Mouse (Mus musculus) MEL (cell line): ENCODE data around the gene Tfec. TPM values are rescaled to one million over a fixed set of nuclear protein-coding genes. Genes with fewer than 3 reads are reported as not detected.

Experiments used
- DNase-seq: peaks from one replicate; pipeline ENCODE4 v3.0.0; 2011; ENCODE audit warnings: low read depth, low spot score
- H3K27ac ChIP-seq: 2 replicates; pipeline ENCODE4 v1.5.1; 2012; ENCODE audit warnings: low read depth, mild to moderate bottlenecking, control low read depth, low read length, moderate library complexity; ENCODE audit not compliant: control insufficient read depth
- H3K27me3 ChIP-seq, 2 experiments: fragments of 150-350 bp in 1 of 2; sonication (generic) in 1 of 2; 2 replicates each; pipeline ENCODE4 v1.6.1; 2012; ENCODE audit warnings: low read length in 2 of 2, mild to moderate bottlenecking in 2 of 2, improper control_type of control experiment in 1 of 2, moderate library complexity in 1 of 2; ENCODE audit not compliant: insufficient read depth in 2 of 2, control insufficient read depth in 1 of 2
- H3K36me3 ChIP-seq, 2 experiments: 2 replicates each; pipeline ENCODE4 v1.6.1; 2012 to 2014; ENCODE audit warnings: low read length in 2 of 2, improper control_type of control experiment in 1 of 2, inconsistent platforms in 1 of 2, mild to moderate bottlenecking in 1 of 2; ENCODE audit not compliant: insufficient read depth in 2 of 2, control insufficient read depth in 1 of 2
- H3K4me1 ChIP-seq, 2 experiments: fragments of 150-350 bp in 1 of 2; sonication (generic) in 1 of 2; 2 replicates each; pipeline ENCODE4 v1.6.1; 2012; ENCODE audit warnings: low read length in 2 of 2, improper control_type of control experiment in 1 of 2, mild to moderate bottlenecking in 1 of 2; ENCODE audit not compliant: insufficient read depth in 2 of 2, control insufficient read depth in 1 of 2
- H3K4me3 ChIP-seq, 2 experiments: fragments of 150-350 bp in 1 of 2; sonication (generic) in 1 of 2; 2 replicates each; pipeline ENCODE4 v1.5.1; 2012; ENCODE audit warnings: low read depth in 2 of 2, low read length in 2 of 2, mild to moderate bottlenecking in 2 of 2, moderate library complexity in 2 of 2, control low read depth in 1 of 2, improper control_type of control experiment in 1 of 2; ENCODE audit not compliant: control insufficient read depth in 1 of 2, insufficient read depth in 1 of 2
- H3K79me2 ChIP-seq: 2 replicates; pipeline ENCODE4 v1.6.1; 2012; ENCODE audit warnings: mild to moderate bottlenecking, low read length, moderate library complexity; ENCODE audit not compliant: control insufficient read depth, poor library complexity, insufficient read depth
- H3K9ac ChIP-seq: 2 replicates; pipeline ENCODE4 v1.6.1; 2012; ENCODE audit warnings: low read depth, mild to moderate bottlenecking, control low read depth, low read length, moderate library complexity; ENCODE audit not compliant: control insufficient read depth, poor library complexity, severe bottlenecking
- H3K9me3 ChIP-seq: fragments of 150-350 bp; sonication (generic); replicated peaks from 2 replicates; pipeline ENCODE4 v1.6.1; 2012; ENCODE audit warnings: mild to moderate bottlenecking, low read length, improper control_type of control experiment, moderate library complexity; ENCODE audit not compliant: insufficient read depth
- CHD2 ChIP-seq: IDR thresholded peaks from 2 replicates; pipeline ENCODE4 v1.6.1; 2011; ENCODE audit warnings: low read length, improper control_type of control experiment
- CTCF ChIP-seq, 3 experiments: IDR thresholded peaks in 2 of 3; conservative IDR thresholded peaks in 1 of 3; 2 replicates each; pipeline ENCODE4 v1.5.1; 2011 to 2012; ENCODE audit warnings: low read length in 3 of 3, low read depth in 2 of 3, mild to moderate bottlenecking in 2 of 3, improper control_type of control experiment in 1 of 3, inconsistent platforms in 1 of 3, mixed read lengths in 1 of 3, moderate library complexity in 1 of 3; ENCODE audit not compliant: control insufficient read depth in 1 of 3, insufficient read depth in 1 of 3, poor library complexity in 1 of 3, severe bottlenecking in 1 of 3
- ELF1 ChIP-seq: IDR thresholded peaks from 2 replicates; pipeline ENCODE4 v1.6.1; 2014; ENCODE audit warnings: low read depth, mild to moderate bottlenecking, inconsistent platforms, low read length, improper control_type of control experiment, moderate library complexity
- EP300 ChIP-seq, 2 experiments: IDR thresholded peaks; 2 replicates each; pipeline ENCODE4 v1.6.1; 2011; ENCODE audit warnings: improper control_type of control experiment in 2 of 2, low read length in 2 of 2, low read depth in 1 of 2, mild to moderate bottlenecking in 1 of 2
- ETS1 ChIP-seq: IDR thresholded peaks from 2 replicates; pipeline ENCODE4 v1.6.1; 2012; ENCODE audit warnings: low read depth, mild to moderate bottlenecking, inconsistent platforms, low read length, improper control_type of control experiment, moderate library complexity
- GABPA ChIP-seq: IDR thresholded peaks from 2 replicates; pipeline ENCODE4 v1.6.1; 2012; ENCODE audit warnings: low read depth, mild to moderate bottlenecking, inconsistent platforms, low read length, improper control_type of control experiment, moderate library complexity
- GATA1 ChIP-seq: IDR thresholded peaks from 2 replicates; pipeline ENCODE4 v1.6.1; 2011; ENCODE audit warnings: low read depth, low read length, improper control_type of control experiment
- JUND ChIP-seq: IDR thresholded peaks from 2 replicates; pipeline ENCODE4 v1.6.1; 2011; ENCODE audit warnings: low read depth, mild to moderate bottlenecking, improper control_type of control experiment, low read length
- MAFK ChIP-seq: IDR thresholded peaks from 2 replicates; pipeline ENCODE4 v1.6.1; 2011; ENCODE audit warnings: low read depth, mild to moderate bottlenecking, low read length, improper control_type of control experiment, borderline replicate concordance
- MAX ChIP-seq: IDR thresholded peaks from 2 replicates; pipeline ENCODE4 v1.6.1; 2011; ENCODE audit warnings: low read length, improper control_type of control experiment
- MEF2A ChIP-seq: IDR thresholded peaks from 2 replicates; pipeline ENCODE4 v1.6.1; 2014; ENCODE audit warnings: low read depth, mild to moderate bottlenecking, inconsistent platforms, low read length, improper control_type of control experiment; ENCODE audit not compliant: poor library complexity, insufficient replicate concordance, severe bottlenecking; ENCODE audit errors: extremely low read depth
- MYC ChIP-seq: IDR thresholded peaks from 2 replicates; pipeline ENCODE4 v1.6.1; 2011; ENCODE audit warnings: low read depth, mild to moderate bottlenecking, low read length, improper control_type of control experiment, moderate library complexity
- NELFE ChIP-seq: IDR thresholded peaks from 2 replicates; pipeline ENCODE4 v1.6.1; 2011; ENCODE audit warnings: low read depth, low read length, improper control_type of control experiment
- NRF1 ChIP-seq: IDR thresholded peaks from 2 replicates; pipeline ENCODE4 v1.6.1; 2014; ENCODE audit warnings: low read depth, mild to moderate bottlenecking, inconsistent platforms, low read length, improper control_type of control experiment, moderate library complexity; ENCODE audit not compliant: poor library complexity, insufficient read depth, severe bottlenecking
- POLR2A ChIP-seq, 2 experiments: IDR thresholded peaks; 2 replicates each; pipeline ENCODE4 v1.6.1; 2011 to 2012; ENCODE audit warnings: low read length in 2 of 2, mild to moderate bottlenecking in 2 of 2, control low read depth in 1 of 2, improper control_type of control experiment in 1 of 2, low read depth in 1 of 2, moderate library complexity in 1 of 2; ENCODE audit not compliant: control insufficient read depth in 1 of 2, insufficient read depth in 1 of 2, poor library complexity in 1 of 2
- POLR2AphosphoS2 ChIP-seq: IDR thresholded peaks from 2 replicates; pipeline ENCODE4 v1.6.1; 2011; ENCODE audit warnings: low read length, improper control_type of control experiment
- RCOR1 ChIP-seq: IDR thresholded peaks from 2 replicates; pipeline ENCODE4 v1.6.1; 2012; ENCODE audit warnings: low read depth, mild to moderate bottlenecking, inconsistent platforms, low read length, improper control_type of control experiment
- SIN3A ChIP-seq: IDR thresholded peaks from 2 replicates; pipeline ENCODE4 v1.6.1; 2012; ENCODE audit warnings: low read length, improper control_type of control experiment, inconsistent platforms
- TBP ChIP-seq: IDR thresholded peaks from 2 replicates; pipeline ENCODE4 v1.8.0; 2011; ENCODE audit warnings: low read depth, low read length, improper control_type of control experiment
- TCF12 ChIP-seq: IDR thresholded peaks from 2 replicates; pipeline ENCODE4 v1.6.1; 2014; ENCODE audit warnings: low read depth, mild to moderate bottlenecking, inconsistent platforms, low read length, improper control_type of control experiment, moderate library complexity
- USF1 ChIP-seq: IDR thresholded peaks from 2 replicates; pipeline ENCODE4 v1.6.1; 2014; ENCODE audit warnings: low read depth, mild to moderate bottlenecking, inconsistent platforms, low read length, improper control_type of control experiment, moderate library complexity
- USF2 ChIP-seq, 2 experiments: IDR thresholded peaks; 2 replicates each; pipeline ENCODE4 v1.6.1; 2011 to 2012; ENCODE audit warnings: improper control_type of control experiment in 2 of 2, low read length in 2 of 2, borderline replicate concordance in 1 of 2, inconsistent platforms in 1 of 2, low read depth in 1 of 2, mild to moderate bottlenecking in 1 of 2; ENCODE audit not compliant: insufficient read depth in 1 of 2
- ZC3H11A ChIP-seq: IDR thresholded peaks from 2 replicates; pipeline ENCODE4 v1.6.1; 2012; ENCODE audit warnings: low read depth, mild to moderate bottlenecking, inconsistent platforms, low read length, improper control_type of control experiment
- ZMIZ1 ChIP-seq: IDR thresholded peaks from 2 replicates; pipeline ENCODE4 v1.6.1; 2012; ENCODE audit warnings: low read depth, mild to moderate bottlenecking, inconsistent platforms, low read length, improper control_type of control experiment, moderate library complexity
- ZNF384 ChIP-seq: IDR thresholded peaks from 2 replicates; pipeline ENCODE4 v1.6.1; 2012; ENCODE audit warnings: low read depth, mild to moderate bottlenecking, inconsistent platforms, low read length, improper control_type of control experiment
- polyA plus RNA-seq, 2 experiments: library from polyadenylated mRNA; stranded (reverse) in 1 of 2; unstranded in 1 of 2; fragments of >175 nt in 1 of 2; fragments of >200 nt in 1 of 2; gene quantifications; 2 replicates each; pipeline versions ENCODE4 v1.2.1 to v1.2.4; 2012; ENCODE audit warnings: low replicate concordance in 2 of 2, low read depth in 1 of 2; ENCODE audit not compliant: insufficient read length in 2 of 2, insufficient read depth in 1 of 2, missing spikeins in 1 of 2
- total RNA-seq: library from RNA; depleted of rRNA; stranded (reverse); fragments of 300-350 nt; gene quantifications from 2 replicates; pipeline ENCODE4 v1.2.3, GENCODE M21; 2012

Tfec gene
- total and polyA plus RNA-seq, 3 experiments = not detected

DNA sequence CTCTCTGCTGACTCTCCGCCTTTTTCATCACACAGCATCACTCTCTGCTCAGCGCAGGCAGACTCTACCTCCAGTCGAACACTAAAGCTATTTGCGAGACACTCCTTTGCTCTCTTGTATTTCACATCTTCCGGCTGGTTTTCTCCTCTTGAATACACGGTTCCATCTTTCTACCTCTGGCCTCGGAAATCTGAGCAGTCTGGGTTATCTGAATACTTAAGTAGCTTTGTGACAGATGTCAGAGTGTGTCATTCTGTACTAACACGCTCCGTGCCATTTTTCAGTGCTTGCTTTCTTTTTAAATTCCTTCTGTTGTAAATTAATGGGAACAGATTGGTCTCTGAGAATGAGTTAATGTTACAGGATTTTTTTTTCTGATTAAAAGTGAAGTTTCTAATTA lies 101.3 kb downstream of the Tfec start:
- no peaks in the 10 kb centered on the region for H3K79me2 ChIP-seq
- H3K4me3 ChIP-seq = no peak overlapping the region
- no peak for DNase-seq
- no peaks in the 10 kb centered on the region for H3K36me3 ChIP-seq
- no peaks in the 10 kb centered on the region for H3K9me3 ChIP-seq
- H3K27ac ChIP-seq = no peak overlapping the region
- no peaks in the 10 kb centered on the region for H3K4me1 ChIP-seq
- no peaks in the 10 kb centered on the region for H3K27me3 ChIP-seq
- H3K9ac ChIP-seq = no peak overlapping the region
- TF ChIP-seq TBP = no peak
- TF ChIP-seq RCOR1 = no peak
- no peak for TF ChIP-seq EP300 (IDR thresholded peaks at IDR 0.05; ENCODE audit: low read depth in 1 of 2, low read length in 2 of 2)
- no peak for TF ChIP-seq GATA1
- TF ChIP-seq ETS1 = no peak
- no peak for TF ChIP-seq POLR2AphosphoS2
- no peak for TF ChIP-seq NELFE
- no peak for TF ChIP-seq JUND
- TF ChIP-seq MYC = no peak
- TF ChIP-seq ELF1 = no peak
- no peak for TF ChIP-seq TCF12

DNA sequence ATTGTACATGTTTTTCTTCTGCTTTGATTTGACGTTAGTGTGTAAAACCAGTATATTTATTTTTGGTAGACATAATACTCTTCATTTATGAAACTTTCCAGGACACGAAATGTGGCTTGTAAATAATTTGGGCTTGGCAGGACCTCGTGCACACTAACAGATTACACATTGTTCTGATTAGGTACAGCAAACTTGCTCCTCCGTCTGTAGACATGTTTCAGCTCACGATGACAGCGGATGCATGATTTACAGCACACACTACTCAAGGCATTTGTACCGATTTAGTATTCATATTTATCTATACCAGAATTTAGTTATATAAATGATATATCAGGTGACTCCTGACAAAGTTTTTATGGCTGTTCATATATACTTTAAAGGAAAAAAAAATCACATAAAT lies 104.2 kb downstream of the Tfec start:
- no peak for DNase-seq
- Histone ChIP-seq H3K27ac (no peak overlapping the region), H3K9ac (no peak overlapping the region), H3K36me3 (no peaks in the 10 kb centered on the region), H3K4me3 (no peak overlapping the region)
- no peak for TF ChIP-seq POLR2AphosphoS2
- TF ChIP-seq CHD2 = no peak
- no peak for TF ChIP-seq POLR2A (IDR thresholded peaks at IDR 0.05; ENCODE audit: control insufficient read depth in 1 of 2, insufficient read depth in 1 of 2, low read depth in 1 of 2, low read length in 2 of 2, poor library complexity in 1 of 2)
- no peak for TF ChIP-seq USF2 (IDR thresholded peaks at IDR 0.05; ENCODE audit: borderline replicate concordance in 1 of 2, insufficient read depth in 1 of 2, low read depth in 1 of 2, low read length in 2 of 2)
- no peak for TF ChIP-seq USF1
- TF ChIP-seq, all 39 proteins: peak for 0
- H3K79me2 ChIP-seq = no peaks in the 10 kb centered on the region
- H3K9me3 ChIP-seq = no peaks in the 10 kb centered on the region
- no peaks in the 10 kb centered on the region for H3K27me3 ChIP-seq
- H3K4me1 ChIP-seq = no peaks in the 10 kb centered on the region

DNA sequence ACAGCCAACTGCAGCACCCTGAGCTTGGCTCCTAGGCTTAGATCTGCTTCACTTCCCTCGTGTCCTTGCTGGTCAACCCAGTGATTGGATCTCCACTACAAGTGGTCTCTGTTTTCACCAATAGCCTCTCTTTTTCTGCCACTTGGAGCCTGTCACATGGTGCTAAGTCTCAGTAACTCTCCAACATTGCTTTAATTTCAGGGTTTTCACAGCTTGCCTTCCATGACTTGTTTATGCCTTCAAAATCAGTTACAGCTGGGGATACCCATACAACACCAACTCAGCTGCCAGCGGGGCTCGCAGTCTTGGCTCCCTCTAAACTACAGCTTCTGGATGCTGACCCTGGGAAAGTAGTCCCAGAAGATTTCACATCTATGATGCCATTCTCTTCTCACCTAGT lies 113.1 kb downstream of the Tfec start:
- Histone ChIP-seq H3K9ac (no peak overlapping the region), H3K27ac (no peak overlapping the region), H3K9me3 (no peaks in the 10 kb centered on the region), H3K4me3 (no peak overlapping the region), H3K79me2 (no peaks in the 10 kb centered on the region), H3K36me3 (no peaks in the 10 kb centered on the region), H3K4me1 (no peaks in the 10 kb centered on the region)
- DNase-seq = no peak
- TF ChIP-seq ZNF384 = no peak
- TF ChIP-seq RCOR1 = no peak
- TF ChIP-seq USF2 (IDR thresholded peaks at IDR 0.05; ENCODE audit: borderline replicate concordance in 1 of 2, insufficient read depth in 1 of 2, low read depth in 1 of 2, low read length in 2 of 2) = no peak
- no peak for TF ChIP-seq CHD2
- TF ChIP-seq MEF2A = no peak
- no peak for TF ChIP-seq GATA1
- TF ChIP-seq MAX = no peak
- no peak for TF ChIP-seq ELF1
- TF ChIP-seq GABPA = no peak
- TF ChIP-seq USF1 = no peak
- no peak for TF ChIP-seq SIN3A
- TF ChIP-seq TCF12 = no peak
- TF ChIP-seq MYC = no peak
- no peak for TF ChIP-seq NRF1
- TF ChIP-seq ZC3H11A = no peak
- no peak for TF ChIP-seq CTCF (IDR thresholded peaks at IDR 0.05 in 2 of 3, conservative IDR thresholded peaks at IDR 0.05 in 1 of 3; ENCODE audit: control insufficient read depth in 1 of 3, insufficient read depth in 1 of 3, low read depth in 2 of 3, low read length in 3 of 3, poor library complexity in 1 of 3, severe bottlenecking in 1 of 3)
- no peak for TF ChIP-seq MAFK
- no peak for TF ChIP-seq JUND
- no peak for TF ChIP-seq ZMIZ1
- TF ChIP-seq, all 39 proteins: peak for 0
- no peaks in the 10 kb centered on the region for H3K27me3 ChIP-seq
